Mouse (Mus musculus): ENCODE data around the gene Mgp. TPM values are rescaled to one million over a fixed set of nuclear protein-coding genes. Genes with fewer than 3 reads are reported as not detected.

Gene Mgp
- polyA plus RNA-seq, 1 experiment from 2014 or later = 12.2 TPM

DNA sequence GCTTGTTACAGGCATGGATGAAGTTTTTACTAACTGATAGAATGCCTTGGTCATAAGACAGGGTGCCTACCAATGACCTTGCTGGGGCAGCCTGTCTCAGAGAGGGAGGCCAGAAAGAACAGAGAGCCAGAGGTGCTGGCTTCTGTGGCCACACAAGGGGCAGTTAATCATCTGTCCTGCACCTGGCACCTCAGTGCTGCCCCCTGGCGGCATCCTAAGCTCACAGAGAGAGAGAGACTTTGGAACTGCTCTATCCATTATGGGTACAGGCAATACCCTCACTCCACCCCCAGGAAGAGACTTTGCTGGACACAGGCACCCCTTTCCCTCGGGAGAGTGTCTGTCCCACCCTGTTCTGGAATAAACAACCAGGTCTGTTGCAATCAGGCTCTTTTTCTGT is 27.8 kb downstream of the Mgp start:
- WGBS = 29% methylated on average over 2 of the region's 2 CpGs
- Histone ChIP-seq H3K27me3 (no peaks in the 10 kb centered on the region), H3K9ac (no peak overlapping the region), H3K9me3 (no peaks in the 10 kb centered on the region), H3K27ac (replicated peaks) (no peak overlapping the region), H3K4me3 (no peak overlapping the region), H3K4me2 (no peak overlapping the region), H3K4me1 (replicated peaks) (0 out of 2 replicates have a peak, but pooled peaks cover 7% of the 10 kb centered on the region), H3K36me3 (no peaks in the 10 kb centered on the region)
- no peak for ATAC-seq (ENCODE audit: low FRiP score, low read depth)

DNA sequence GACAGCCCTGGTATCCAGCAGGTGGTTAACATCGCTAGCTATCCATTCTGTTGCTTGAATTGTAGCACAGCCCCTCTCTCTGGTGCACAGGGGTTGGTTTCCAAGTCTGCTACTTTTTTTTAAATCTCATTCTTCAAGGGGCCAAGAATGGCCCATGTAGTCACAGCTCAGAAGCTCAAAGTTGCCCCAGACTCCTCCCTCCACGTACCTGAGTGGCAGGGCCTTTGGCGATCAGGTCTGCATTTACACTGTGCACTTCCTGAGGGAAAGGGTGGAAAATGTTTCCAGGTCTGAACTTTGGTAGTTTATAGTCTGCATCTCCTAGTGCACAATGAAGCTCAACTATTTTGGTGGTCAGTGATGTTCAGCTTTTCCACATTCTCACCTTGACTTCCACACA is 28.4 kb downstream of the Mgp start:
- H3K27me3 ChIP-seq = no peaks in the 10 kb centered on the region
- H3K4me1 ChIP-seq (replicated peaks) = 0 out of 2 replicates have a peak, but pooled peaks cover 2% of the 10 kb centered on the region
- no peak for ATAC-seq (ENCODE audit: low FRiP score, low read depth)
- no peak overlapping the region for H3K9ac ChIP-seq
- no peak overlapping the region for H3K4me2 ChIP-seq
- no peaks in the 10 kb centered on the region for H3K36me3 ChIP-seq
- WGBS = 94% methylated on average over 3 of the region's 3 CpGs
- no peak overlapping the region for H3K27ac ChIP-seq (replicated peaks)
- no peaks in the 10 kb centered on the region for H3K9me3 ChIP-seq
- H3K4me3 ChIP-seq = no peak overlapping the region

DNA sequence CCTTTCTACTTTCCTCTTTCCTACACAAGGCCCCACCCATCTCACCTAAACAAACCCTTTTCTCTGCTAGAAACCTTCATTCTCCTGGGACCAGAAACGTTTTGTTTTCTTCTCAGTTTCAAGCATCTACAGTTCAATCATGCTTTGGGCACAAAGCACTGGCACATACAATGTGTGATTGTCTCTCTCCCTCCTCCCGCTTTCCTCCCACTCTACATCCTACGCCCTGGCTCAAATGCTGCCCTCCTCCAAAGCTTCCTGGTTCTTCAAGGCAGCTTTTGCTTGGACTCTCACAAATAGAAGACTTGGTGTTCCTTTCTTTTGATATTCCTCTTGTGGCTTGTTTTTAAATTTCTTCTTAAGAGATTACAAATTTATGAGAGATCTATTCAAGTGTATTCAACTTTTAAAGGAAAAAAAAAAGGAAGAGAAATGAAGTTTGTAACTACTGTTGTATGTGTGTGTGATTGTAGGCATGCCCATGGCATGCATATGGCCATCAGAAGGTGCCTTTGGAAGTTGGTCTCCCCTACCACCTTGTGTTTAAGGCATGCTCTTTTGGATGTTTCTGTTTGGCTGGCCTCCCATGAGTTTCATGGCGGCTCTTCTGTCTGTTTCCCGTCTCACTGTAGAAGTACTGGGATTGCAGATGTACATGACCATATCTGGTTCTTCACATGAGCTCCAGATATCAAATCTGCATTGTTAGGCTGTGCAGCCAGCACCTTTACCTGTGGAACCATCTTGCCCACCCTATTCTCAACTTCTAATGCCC is 29.7 kb downstream of the Mgp start:
- H3K9me3 ChIP-seq = no peaks in the 10 kb centered on the region
- H3K4me1 ChIP-seq (replicated peaks) = no peaks in the 10 kb centered on the region
- H3K9ac ChIP-seq = no peak overlapping the region
- no peak overlapping the region for H3K4me3 ChIP-seq
- no peak overlapping the region for H3K27ac ChIP-seq (replicated peaks)
- H3K4me2 ChIP-seq = no peak overlapping the region
- WGBS = 68% methylated on average over 5 of the region's 5 CpGs
- H3K27me3 ChIP-seq = no peaks in the 10 kb centered on the region
- ATAC-seq (ENCODE audit: low FRiP score, low read depth) = no peak
- H3K36me3 ChIP-seq = no peaks in the 10 kb centered on the region

DNA sequence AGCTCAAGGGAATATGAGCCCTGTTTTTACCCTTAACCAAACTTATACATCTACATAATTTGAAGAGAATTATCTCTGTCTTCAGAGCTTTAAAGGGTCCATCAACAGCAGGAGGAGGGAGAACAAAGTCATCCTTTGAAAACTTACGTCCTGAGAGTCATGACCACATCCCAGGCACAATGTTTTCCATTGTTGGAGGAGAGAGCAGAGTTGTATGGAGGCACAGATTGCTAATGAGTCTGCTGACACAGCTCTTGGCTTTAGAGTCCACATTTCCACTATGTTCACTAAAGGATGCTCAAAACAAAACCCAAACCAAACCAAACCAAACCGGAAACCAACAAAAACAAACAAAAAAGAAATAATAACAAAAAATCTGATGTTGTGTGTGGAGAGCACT is 30.7 kb downstream of the Mgp start:
- 56% methylated on average over 2 of the region's 2 CpGs for WGBS
- no peaks in the 10 kb centered on the region for H3K9me3 ChIP-seq
- no peak overlapping the region for H3K27ac ChIP-seq (replicated peaks)
- H3K4me3 ChIP-seq = no peak overlapping the region
- no peak for ATAC-seq (ENCODE audit: low FRiP score, low read depth)
- no peak overlapping the region for H3K4me2 ChIP-seq
- no peaks in the 10 kb centered on the region for H3K36me3 ChIP-seq
- H3K9ac ChIP-seq = no peak overlapping the region
- no peaks in the 10 kb centered on the region for H3K4me1 ChIP-seq (replicated peaks)
- no peaks in the 10 kb centered on the region for H3K27me3 ChIP-seq

DNA sequence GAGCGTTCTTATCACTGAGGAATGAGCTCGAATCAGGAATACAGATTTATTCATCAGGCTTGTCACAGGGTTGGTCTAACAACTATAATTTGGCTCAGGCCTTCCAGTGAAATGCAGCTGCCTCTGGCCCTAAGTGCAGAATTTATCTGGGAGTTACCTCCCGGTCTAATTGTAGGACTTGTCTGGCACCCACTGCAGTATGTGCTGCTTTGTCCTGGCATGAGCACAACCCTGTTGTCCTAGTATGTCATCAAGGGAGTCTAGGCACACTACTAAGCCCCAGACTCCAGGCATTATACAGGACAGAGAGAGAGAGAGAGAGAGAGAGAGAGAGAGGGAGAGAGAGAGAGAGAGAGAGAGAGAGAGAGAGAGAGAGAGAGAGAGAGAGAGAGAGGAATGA is 38.3 kb downstream of the Mgp start:
- no peak overlapping the region for H3K4me2 ChIP-seq
- 87% methylated on average over 3 of the region's 3 CpGs for WGBS
- no peak for ATAC-seq (ENCODE audit: low FRiP score, low read depth)

DNA sequence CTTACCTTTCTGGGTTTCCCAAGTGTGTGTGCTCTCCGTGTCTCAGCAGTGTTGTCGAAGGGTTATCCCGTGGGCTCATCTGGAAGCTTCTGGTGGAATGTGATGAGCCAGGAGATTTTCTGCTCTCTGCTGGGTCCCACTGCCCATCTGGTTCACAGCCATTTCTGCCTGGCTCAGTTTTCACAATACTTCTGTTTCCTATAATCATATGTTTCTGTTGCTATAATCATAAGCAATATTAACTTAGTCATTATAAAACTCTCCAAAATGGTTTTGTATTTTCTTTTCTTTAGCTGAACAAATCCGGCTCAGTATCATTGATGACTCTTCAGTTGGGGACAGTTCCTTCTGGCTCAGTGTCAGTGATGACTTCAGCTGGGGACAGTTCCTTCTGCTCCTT is 40.3 kb downstream of the Mgp start, which contains the start of gene Smco3:
Gene Smco3, minus strand, starts transcription at position 101 of the 400 bp plus-strand sequence.
- Histone ChIP-seq H3K36me3 (no peaks in the 10 kb centered on the region), H3K9ac (no peak within 1 kb of the TSS), H3K9me3 (no peaks in the 10 kb centered on the region), H3K27ac (replicated peaks) (no peak within 1 kb of the TSS), H3K4me1 (replicated peaks) (no peaks in the 10 kb centered on the region), H3K4me3 (0 out of 2 replicates have a peak within 1 kb of the TSS, but pooled peaks have one; percentile 7), H3K27me3 (peaks cover 10% of the 10 kb centered on the region; the same call in 1 of the 2 replicates), H3K4me2 (peak within 1 kb of the TSS; percentile 9)
- no peak for ATAC-seq (ENCODE audit: low FRiP score, low read depth)
- WGBS = 64% methylated on average over 4 of the region's 4 CpGs

More for the DNA sequence above, 38.3 kb downstream of the Mgp start:
- H3K27me3 ChIP-seq = no peaks in the 10 kb centered on the region
- no peak overlapping the region for H3K4me3 ChIP-seq
- H3K27ac ChIP-seq (replicated peaks) = no peak overlapping the region
- H3K9me3 ChIP-seq = no peaks in the 10 kb centered on the region
- H3K4me1 ChIP-seq (replicated peaks) = no peaks in the 10 kb centered on the region
- H3K9ac ChIP-seq = no peak overlapping the region
- H3K36me3 ChIP-seq = no peaks in the 10 kb centered on the region

DNA sequence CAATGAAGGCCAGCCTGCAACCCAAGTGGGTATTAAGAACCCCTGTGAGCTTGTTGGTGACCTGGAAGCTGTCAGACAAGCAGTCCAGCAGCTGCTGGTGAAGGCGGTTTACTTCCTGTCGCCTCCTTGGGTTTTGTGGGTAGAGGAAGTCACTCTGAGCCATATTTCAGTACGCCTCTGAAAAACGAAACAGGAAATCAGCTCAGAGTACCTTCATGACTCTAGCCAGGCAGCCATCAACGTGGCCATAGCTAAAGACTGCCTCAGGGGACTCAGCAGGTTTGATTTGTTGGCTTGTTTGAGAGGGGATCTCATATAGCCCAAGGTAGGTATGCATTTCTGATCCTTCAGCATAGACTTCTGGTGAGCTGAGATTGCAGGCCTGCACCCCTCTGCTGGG is 43.9 kb downstream of the Mgp start:
- ATAC-seq (ENCODE audit: low FRiP score, low read depth) = no peak
- 81% methylated on average over 5 of the region's 5 CpGs for WGBS
- H3K36me3 ChIP-seq = no peaks in the 10 kb centered on the region

DNA sequence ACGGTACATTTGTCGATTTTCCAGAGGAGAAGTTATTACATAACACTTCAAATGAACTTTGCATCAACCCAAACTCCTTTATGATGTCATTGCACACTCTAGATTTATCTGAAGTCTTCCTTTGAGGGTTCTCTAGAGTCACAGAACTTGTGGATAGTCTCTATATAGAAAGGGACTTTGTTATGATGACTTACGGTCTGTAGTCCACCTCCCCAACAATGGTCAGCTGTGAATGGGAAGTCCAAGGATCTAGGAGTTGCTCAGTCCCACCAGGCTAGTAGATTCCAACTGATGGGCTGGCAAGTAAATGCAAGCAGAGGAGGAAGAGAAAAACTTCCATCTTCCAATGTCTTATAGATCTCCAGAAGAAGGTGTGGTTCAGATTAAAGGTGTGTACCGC is 46.9 kb downstream of the Mgp start:
- 38% methylated on average over 4 of the region's 4 CpGs for WGBS
- H3K27ac ChIP-seq (replicated peaks) = peak overlapping the region; percentile 96
- peaks cover 15% of the 10 kb centered on the region for H3K4me1 ChIP-seq (replicated peaks)
- peak overlapping the region; percentile 69 for H3K4me2 ChIP-seq
- peaks cover 18% of the 10 kb centered on the region for H3K36me3 ChIP-seq
- peak overlapping the region; percentile 93 for H3K4me3 ChIP-seq
- H3K9ac ChIP-seq = peak overlapping the region; percentile 60
- H3K27me3 ChIP-seq = peaks cover 10% of the 10 kb centered on the region; the same call in 1 of the 2 replicates
- ATAC-seq (ENCODE audit: low FRiP score, low read depth) = no peak
- H3K9me3 ChIP-seq = no peaks in the 10 kb centered on the region

More for the DNA sequence above, 43.9 kb downstream of the Mgp start:
- Histone ChIP-seq H3K9me3 (no peaks in the 10 kb centered on the region), H3K27me3 (peaks cover 10% of the 10 kb centered on the region; the same call in 1 of the 2 replicates), H3K9ac (no peak overlapping the region), H3K4me3 (no peak overlapping the region), H3K27ac (replicated peaks) (no peak overlapping the region), H3K4me1 (replicated peaks) (peaks cover 12% of the 10 kb centered on the region), H3K4me2 (no peak overlapping the region)

DNA sequence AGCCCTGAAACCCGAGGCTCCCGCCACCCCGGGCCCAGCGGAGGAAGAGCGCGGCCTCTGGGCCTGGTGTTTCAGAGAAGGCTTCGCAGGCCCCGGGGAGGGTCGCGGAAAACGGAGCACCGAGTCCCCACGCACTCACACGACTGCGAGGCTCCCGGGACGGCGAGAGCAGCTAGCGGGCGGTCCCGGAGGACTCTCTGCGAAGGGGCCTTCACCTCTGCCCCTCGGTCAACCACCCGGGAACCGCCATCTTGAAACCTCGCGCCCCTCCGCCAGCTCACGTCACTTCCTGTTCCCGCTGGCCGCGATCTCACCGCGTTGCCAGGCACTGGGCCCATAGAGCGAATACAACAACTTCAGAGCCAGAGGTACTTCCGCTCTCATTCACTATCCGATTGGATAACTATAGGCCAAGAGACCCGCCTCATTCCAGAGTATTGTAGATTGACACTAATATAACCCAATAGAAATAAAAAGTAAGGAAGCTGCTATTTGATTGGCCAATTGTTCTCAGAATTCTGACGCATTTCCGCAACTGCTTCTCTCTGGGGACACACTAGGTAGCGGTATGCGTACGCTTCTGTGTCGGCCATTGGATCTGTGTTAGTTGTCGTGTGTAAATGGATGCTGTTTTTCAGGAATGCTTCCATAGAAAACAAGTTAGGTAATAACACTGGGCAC is 47.6 kb downstream of the Mgp start, which contains the start of gene Wbp11:
Gene Wbp11, minus strand, starts transcription at position 353 of the 681 bp plus-strand sequence.
- WGBS = under 1% methylated on average over 45 of the region's 45 CpGs
- H3K9me3 ChIP-seq = no peaks in the 10 kb centered on the region
- H3K27ac ChIP-seq (replicated peaks) = peak within 1 kb of the TSS; percentile 96
- peaks cover 15% of the 10 kb centered on the region for H3K4me1 ChIP-seq (replicated peaks)
- H3K9ac ChIP-seq = peak within 1 kb of the TSS; percentile 98
- H3K36me3 ChIP-seq = peaks cover 20% of the 10 kb centered on the region
- H3K27me3 ChIP-seq = peaks cover 10% of the 10 kb centered on the region; the same call in 1 of the 2 replicates
- H3K4me2 ChIP-seq = peak within 1 kb of the TSS; percentile 73
- H3K4me3 ChIP-seq = peak within 1 kb of the TSS; percentile 93
- ATAC-seq (ENCODE audit: low FRiP score, low read depth) = peak; percentile 100

DNA sequence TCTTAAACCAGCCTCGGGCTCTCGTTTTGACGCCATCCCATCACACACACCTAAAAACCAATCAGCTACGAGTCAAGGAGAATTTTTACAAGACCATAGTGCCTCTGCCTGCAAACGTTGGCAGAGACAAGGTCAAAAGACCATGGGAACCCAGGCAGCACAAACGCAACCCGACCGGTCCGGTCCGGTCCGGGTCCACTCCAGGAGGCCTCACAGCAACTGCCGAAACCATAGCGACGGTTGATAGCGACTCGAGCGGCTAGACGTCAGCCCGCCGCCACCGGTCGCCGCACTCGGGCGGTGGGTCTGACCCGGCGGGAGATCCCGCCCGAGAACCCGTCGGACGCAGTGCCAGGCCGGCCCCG is 48.1 kb downstream of the Mgp start, which contains the start of gene BC049715:
Gene BC049715, plus strand, starts transcription at position 111 of the 365 bp plus-strand sequence.
- H3K9ac ChIP-seq = peak within 1 kb of the TSS; percentile 98
- peaks cover 25% of the 10 kb centered on the region for H3K36me3 ChIP-seq
- peaks cover 10% of the 10 kb centered on the region; the same call in 1 of the 2 replicates for H3K27me3 ChIP-seq
- WGBS = under 1% methylated on average over 34 of the region's 34 CpGs
- peaks cover 15% of the 10 kb centered on the region for H3K4me1 ChIP-seq (replicated peaks)
- H3K9me3 ChIP-seq = no peaks in the 10 kb centered on the region
- no peak for ATAC-seq (ENCODE audit: low FRiP score, low read depth)
- peak within 1 kb of the TSS; percentile 93 for H3K4me3 ChIP-seq
- peak within 1 kb of the TSS; percentile 96 for H3K27ac ChIP-seq (replicated peaks)
- peak within 1 kb of the TSS; percentile 73 for H3K4me2 ChIP-seq

DNA sequence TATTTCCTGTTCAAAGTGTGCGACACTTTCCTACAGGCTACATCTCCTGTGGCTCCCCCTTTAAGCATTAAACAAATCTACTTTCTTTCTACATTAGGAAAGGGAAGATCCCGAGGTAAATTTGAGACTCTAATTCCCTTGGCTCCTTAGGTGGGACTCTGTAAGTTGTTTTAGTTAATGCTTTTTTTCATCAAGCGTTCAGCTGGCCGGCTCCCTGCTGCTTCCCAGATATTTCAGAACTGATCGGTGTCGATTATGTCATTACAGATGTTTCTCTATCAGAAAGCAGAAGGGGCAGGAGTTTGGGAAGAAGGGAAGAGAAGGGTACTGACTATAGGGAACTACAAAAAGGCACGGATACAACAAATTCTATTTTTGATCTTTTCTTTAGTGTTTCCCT is 48.5 kb downstream of the Mgp start:
- WGBS = 24% methylated on average over 7 of the region's 7 CpGs
- ATAC-seq (ENCODE audit: low FRiP score, low read depth) = no peak
- peak overlapping the region; percentile 73 for H3K4me2 ChIP-seq
- H3K9ac ChIP-seq = peak overlapping the region; percentile 98
- peaks cover 10% of the 10 kb centered on the region; the same call in 1 of the 2 replicates for H3K27me3 ChIP-seq
- no peak overlapping the region for H3K27ac ChIP-seq (replicated peaks)
- H3K4me3 ChIP-seq = peak overlapping the region; percentile 93
- no peaks in the 10 kb centered on the region for H3K9me3 ChIP-seq
- peaks cover 29% of the 10 kb centered on the region for H3K36me3 ChIP-seq
- peaks cover 15% of the 10 kb centered on the region for H3K4me1 ChIP-seq (replicated peaks)

DNA sequence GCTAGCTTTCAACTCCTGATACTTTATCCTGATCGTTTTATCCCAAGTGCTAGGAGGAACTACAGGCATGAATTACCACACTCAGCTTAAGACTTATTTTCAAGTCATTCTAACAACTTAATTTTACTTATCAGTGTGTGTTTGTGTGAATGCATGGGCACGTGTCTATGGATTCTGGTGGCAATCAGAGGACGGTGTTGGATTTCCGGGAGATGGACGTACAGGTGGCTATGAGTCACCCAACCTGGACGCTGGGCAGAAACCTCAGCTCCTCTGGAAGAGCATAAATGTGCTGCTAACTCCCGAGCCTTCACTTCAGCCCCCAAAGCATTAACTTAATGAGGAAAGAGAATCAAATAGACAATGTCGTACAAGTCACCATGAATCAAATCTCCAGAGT is 50.6 kb downstream of the Mgp start:
- no peak overlapping the region for H3K27ac ChIP-seq (replicated peaks)
- H3K36me3 ChIP-seq = peaks cover 50% of the 10 kb centered on the region
- H3K4me2 ChIP-seq = no peak overlapping the region
- H3K4me1 ChIP-seq (replicated peaks) = peaks cover 15% of the 10 kb centered on the region
- H3K9me3 ChIP-seq = no peaks in the 10 kb centered on the region
- WGBS = 93% methylated on average over 8 of the region's 8 CpGs
- no peak overlapping the region for H3K9ac ChIP-seq
- ATAC-seq (ENCODE audit: low FRiP score, low read depth) = no peak
- H3K27me3 ChIP-seq = no peaks in the 10 kb centered on the region
- no peak overlapping the region for H3K4me3 ChIP-seq

All from hindbrain, embryonic 15.5 days (tissue).